Mouse (Mus musculus) bone marrow, adult 2 months (tissue): ENCODE measurements around the gene Dapk3.

Experiments
- CTCF ChIP-seq: fragments of 200-500 bp; IDR thresholded peaks from 2 replicates; pipeline ENCODE4 v1.5.1; 2011; ENCODE audit warnings: low read length, control low read depth; ENCODE audit not compliant: control insufficient read depth, insufficient read depth
- POLR2A ChIP-seq: fragments of 200-500 bp; IDR thresholded peaks from 2 replicates; pipeline ENCODE4 v1.6.1; 2011; ENCODE audit warnings: low read depth, mild to moderate bottlenecking, control low read depth, low read length, borderline replicate concordance; ENCODE audit not compliant: control insufficient read depth

GRCm38 (mm10) chr10:81196470-81197065, 13.8 kb downstream of the Dapk3 start:
- TF ChIP-seq CTCF, result no peak
- TF ChIP-seq POLR2A, result no peak
